Mouse (Mus musculus): ENCODE data around the gene Poc1a. TPM values are rescaled to one million over a fixed set of nuclear protein-coding genes. Genes with fewer than 3 reads are reported as not detected.
A peak's percentile ranks its signal among the peaks of the same experiment; 100 is the strongest.

Poc1a gene
- total and polyA plus RNA-seq, 2 experiments from 2014 or later, result 12.3 to 13.6 TPM

GRCm38 (mm10) chr9:106368112-106368717 is 87.4 kb downstream of the Poc1a start, which contains the start of gene Dusp7:
Gene Dusp7 (plus strand): TSS chr9:106368632.
- Histone ChIP-seq H3K4me1 (ENCODE audit: control insufficient read depth, insufficient read depth) (peaks cover 25% of the 10 kb centered on the region), H3K4me2 (ENCODE audit: low read depth, low read length) (peak within 1 kb of the TSS; percentile 91), H3K36me3 (replicated peaks; ENCODE audit: control insufficient read depth, insufficient read depth, low read length) (peaks cover 16% of the 10 kb centered on the region), H3K4me3 (ENCODE audit: low read depth, low read length) (peak within 1 kb of the TSS; percentile 83), H3K27ac (ENCODE audit: low read depth) (peak within 1 kb of the TSS; percentile 95), H3K9me3 (replicated peaks; ENCODE audit: control insufficient read depth, low read length) (no peaks in the 10 kb centered on the region), H3K9ac (replicated peaks; ENCODE audit: low read depth, low read length) (peak within 1 kb of the TSS; percentile 94), H3K27me3 (ENCODE audit: control insufficient read depth, insufficient read depth, low read length) (no peaks in the 10 kb centered on the region)
- DNase-seq (ENCODE audit: low spot score), result peak; percentile 76
- ATAC-seq (ENCODE audit: insufficient read depth, low read depth), result peak; percentile 75
- WGBS, result under 1% methylated on average over 46 of the region's 57 CpGs
- no peak for TF ChIP-seq CTCF (IDR thresholded peaks at IDR 0.05; ENCODE audit: low read depth)
- peak; percentile 64; the same call in 1 of the 2 replicates for TF ChIP-seq EP300 (IDR thresholded peaks at IDR 0.05; ENCODE audit: low read depth)

- TF ChIP-seq EP300 (IDR thresholded peaks at IDR 0.05; ENCODE audit: low read depth) (no peak; the same call in 1 of the 2 replicates), CTCF (IDR thresholded peaks at IDR 0.05; ENCODE audit: low read depth) (peak; percentile 46)
- 0% methylated on average over 41 of the region's 72 CpGs for WGBS
- peak; percentile 37 for ATAC-seq (ENCODE audit: insufficient read depth, low read depth)
- peaks cover 25% of the 10 kb centered on the region for H3K4me1 ChIP-seq (ENCODE audit: control insufficient read depth, insufficient read depth)
- peak overlapping the region; percentile 83 for H3K4me3 ChIP-seq (ENCODE audit: low read depth, low read length)
- peak overlapping the region; percentile 95 for H3K27ac ChIP-seq (ENCODE audit: low read depth)
- H3K9ac ChIP-seq (replicated peaks; ENCODE audit: low read depth, low read length), result peak overlapping the region; percentile 94
- H3K4me2 ChIP-seq (ENCODE audit: low read depth, low read length), result peak overlapping the region; percentile 91
- peak; percentile 74 for DNase-seq (ENCODE audit: low spot score)
- no peaks in the 10 kb centered on the region for H3K27me3 ChIP-seq (ENCODE audit: control insufficient read depth, insufficient read depth, low read length)
- H3K36me3 ChIP-seq (replicated peaks; ENCODE audit: control insufficient read depth, insufficient read depth, low read length), result peaks cover 24% of the 10 kb centered on the region
- H3K9me3 ChIP-seq (replicated peaks; ENCODE audit: control insufficient read depth, low read length), result no peaks in the 10 kb centered on the region
Measured at GRCm38 (mm10) chr9:106368831-106369501, 88.1 kb downstream of the Poc1a start.

GRCm38 (mm10) chr9:106369801-106370485 is 89.1 kb downstream of the Poc1a start:
- peak overlapping the region; percentile 91 for H3K4me2 ChIP-seq (ENCODE audit: low read depth, low read length)
- 6% methylated on average over 11 of the region's 11 CpGs for WGBS
- no peaks in the 10 kb centered on the region for H3K27me3 ChIP-seq (ENCODE audit: control insufficient read depth, insufficient read depth, low read length)
- peaks cover 30% of the 10 kb centered on the region for H3K36me3 ChIP-seq (replicated peaks; ENCODE audit: control insufficient read depth, insufficient read depth, low read length)
- peak overlapping the region; percentile 83 for H3K4me3 ChIP-seq (ENCODE audit: low read depth, low read length)
- H3K9me3 ChIP-seq (replicated peaks; ENCODE audit: control insufficient read depth, low read length), result no peaks in the 10 kb centered on the region
- no peak for TF ChIP-seq EP300 (IDR thresholded peaks at IDR 0.05; ENCODE audit: low read depth)
- TF ChIP-seq CTCF (IDR thresholded peaks at IDR 0.05; ENCODE audit: low read depth), result no peak
- peaks cover 25% of the 10 kb centered on the region for H3K4me1 ChIP-seq (ENCODE audit: control insufficient read depth, insufficient read depth)
- H3K9ac ChIP-seq (replicated peaks; ENCODE audit: low read depth, low read length), result peak overlapping the region; percentile 94
- peak; percentile 84 for DNase-seq (ENCODE audit: low spot score)
- H3K27ac ChIP-seq (ENCODE audit: low read depth), result peak overlapping the region; percentile 95
- ATAC-seq (ENCODE audit: insufficient read depth, low read depth), result 0 out of 2 replicates have a peak, but pooled peaks have one; percentile 8

GRCm38 (mm10) chr9:106370620-106371383 is 89.9 kb downstream of the Poc1a start:
- WGBS, result 79% methylated on average over 30 of the region's 30 CpGs
- DNase-seq (ENCODE audit: low spot score) (no peak), ATAC-seq (ENCODE audit: insufficient read depth, low read depth) (no peak)
- Histone ChIP-seq H3K4me3 (ENCODE audit: low read depth, low read length) (peak overlapping the region; percentile 83), H3K9me3 (replicated peaks; ENCODE audit: control insufficient read depth, low read length) (no peaks in the 10 kb centered on the region), H3K4me2 (ENCODE audit: low read depth, low read length) (peak overlapping the region; percentile 91), H3K36me3 (replicated peaks; ENCODE audit: control insufficient read depth, insufficient read depth, low read length) (peaks cover 34% of the 10 kb centered on the region), H3K27ac (ENCODE audit: low read depth) (peak overlapping the region; percentile 79), H3K4me1 (ENCODE audit: control insufficient read depth, insufficient read depth) (peaks cover 25% of the 10 kb centered on the region), H3K9ac (replicated peaks; ENCODE audit: low read depth, low read length) (no peak overlapping the region; the same call in 1 of the 2 replicates), H3K27me3 (ENCODE audit: control insufficient read depth, insufficient read depth, low read length) (no peaks in the 10 kb centered on the region)
- TF ChIP-seq CTCF (IDR thresholded peaks at IDR 0.05; ENCODE audit: low read depth) (no peak), EP300 (IDR thresholded peaks at IDR 0.05; ENCODE audit: low read depth) (no peak)

GRCm38 (mm10) chr9:106371384-106371671 is 90.5 kb downstream of the Poc1a start:
- Histone ChIP-seq H3K4me1 (ENCODE audit: control insufficient read depth, insufficient read depth) (peaks cover 25% of the 10 kb centered on the region), H3K27ac (ENCODE audit: low read depth) (peak overlapping the region; percentile 79), H3K4me3 (ENCODE audit: low read depth, low read length) (peak overlapping the region; percentile 83), H3K4me2 (ENCODE audit: low read depth, low read length) (peak overlapping the region; percentile 91), H3K9me3 (replicated peaks; ENCODE audit: control insufficient read depth, low read length) (no peaks in the 10 kb centered on the region), H3K36me3 (replicated peaks; ENCODE audit: control insufficient read depth, insufficient read depth, low read length) (peaks cover 36% of the 10 kb centered on the region), H3K27me3 (ENCODE audit: control insufficient read depth, insufficient read depth, low read length) (no peaks in the 10 kb centered on the region), H3K9ac (replicated peaks; ENCODE audit: low read depth, low read length) (peak overlapping the region; percentile 37; the same call in 1 of the 2 replicates)
- ATAC-seq (ENCODE audit: insufficient read depth, low read depth) (no peak), DNase-seq (ENCODE audit: low spot score) (no peak)
- no peak for TF ChIP-seq EP300 (IDR thresholded peaks at IDR 0.05; ENCODE audit: low read depth)
- TF ChIP-seq CTCF (IDR thresholded peaks at IDR 0.05; ENCODE audit: low read depth), result no peak
- WGBS, result 42% methylated on average over 6 of the region's 6 CpGs
